Mouse (Mus musculus): ENCODE results near the gene Trub2.

The Trub2 gene

GRCm38 (mm10) chr2:29773323-29773722, 15.0 kb downstream of the Trub2 start:
- DNase-seq (ENCODE audit: low read depth, low spot score) = no peak

- DNase-seq (ENCODE audit: low read depth, low spot score) = no peak
These were observed 16.5 kb downstream of the Trub2 start for GRCm38 (mm10) chr2:29771611-29772461.

- DNase-seq (ENCODE audit: low read depth, low spot score) = no peak
These were observed 18.1 kb downstream of the Trub2 start for GRCm38 (mm10) chr2:29770162-29770561.

- no peak for DNase-seq (ENCODE audit: low read depth, low spot score)
These were observed 19.4 kb downstream of the Trub2 start for GRCm38 (mm10) chr2:29768901-29769300.

GRCm38 (mm10) chr2:29767976-29768709, 20.2 kb downstream of the Trub2 start:
- DNase-seq (ENCODE audit: low read depth, low spot score) = no peak

- peak; percentile 16 for DNase-seq (ENCODE audit: low read depth, low spot score)
These were observed 23.5 kb downstream of the Trub2 start for GRCm38 (mm10) chr2:29764831-29765230.

- DNase-seq (ENCODE audit: low read depth, low spot score) = no peak
These were observed 32.6 kb downstream of the Trub2 start for GRCm38 (mm10) chr2:29755693-29756092.

- no peak for DNase-seq (ENCODE audit: low read depth, low spot score)
These were observed 35.9 kb downstream of the Trub2 start for GRCm38 (mm10) chr2:29752397-29752796.

- no peak for DNase-seq (ENCODE audit: low read depth, low spot score)
These were observed 36.8 kb downstream of the Trub2 start, which contains the start of gene Gm13420 for GRCm38 (mm10) chr2:29751497-29751896. Gene Gm13420 (minus strand): TSS chr2:29751685.

GRCm38 (mm10) chr2:29748499-29748898, 39.8 kb downstream of the Trub2 start:
- DNase-seq (ENCODE audit: low read depth, low spot score) = no peak

- no peak for DNase-seq (ENCODE audit: low read depth, low spot score)
These were observed 40.5 kb downstream of the Trub2 start for GRCm38 (mm10) chr2:29747852-29748251.

- no peak for DNase-seq (ENCODE audit: low read depth, low spot score)
These were observed 41.0 kb downstream of the Trub2 start for GRCm38 (mm10) chr2:29747188-29747782.

- no peak for DNase-seq (ENCODE audit: low read depth, low spot score)
These were observed 44.0 kb downstream of the Trub2 start for GRCm38 (mm10) chr2:29744256-29744655.

- DNase-seq (ENCODE audit: low read depth, low spot score) = no peak
These were observed 47.1 kb downstream of the Trub2 start for GRCm38 (mm10) chr2:29741207-29741606.

GRCm38 (mm10) chr2:29739368-29739767, 48.9 kb downstream of the Trub2 start:
- DNase-seq (ENCODE audit: low read depth, low spot score) = peak; percentile 23

GRCm38 (mm10) chr2:29738799-29739198, 49.5 kb downstream of the Trub2 start:
- no peak for DNase-seq (ENCODE audit: low read depth, low spot score)

GRCm38 (mm10) chr2:29737209-29737925, 50.9 kb downstream of the Trub2 start:
- DNase-seq (ENCODE audit: low read depth, low spot score) = no peak

GRCm38 (mm10) chr2:29735708-29736107, 52.6 kb downstream of the Trub2 start:
- no peak for DNase-seq (ENCODE audit: low read depth, low spot score)

- no peak for DNase-seq (ENCODE audit: low read depth, low spot score)
These were observed 55.0 kb downstream of the Trub2 start for GRCm38 (mm10) chr2:29733348-29733747.

GRCm38 (mm10) chr2:29732559-29732958, 55.7 kb downstream of the Trub2 start:
- no peak for DNase-seq (ENCODE audit: low read depth, low spot score)

- no peak for DNase-seq (ENCODE audit: low read depth, low spot score)
These were observed 56.8 kb downstream of the Trub2 start for GRCm38 (mm10) chr2:29731545-29731944.

- DNase-seq (ENCODE audit: low read depth, low spot score) = no peak
These were observed 58.8 kb downstream of the Trub2 start for GRCm38 (mm10) chr2:29729500-29729899.
